Mouse (Mus musculus) limb, embryonic 15.5 days (tissue): Measurements from ENCODE around the gene Zfp870. TPM values are rescaled to one million over a fixed set of nuclear protein-coding genes. Genes with fewer than 3 reads are reported as not detected.
"Not testable (repeated sequence)": the region's sequence is repeated elsewhere in the genome, so short reads cannot be mapped to it uniquely, and the experiment has no call there.

ENCODE experiments used
- ATAC-seq: fragments of 200-750 bp; cut with Nextera tagmentation; 2 replicates; pipeline ENCODE4 v1.8.0; 2017; ENCODE audit warnings: low read depth, moderate TSS enrichment; ENCODE audit not compliant: insufficient number of reproducible peaks, low FRiP score, low TSS enrichment
- H3K27ac ChIP-seq: fragments of 300-500 bp; sonication (generic); 2 replicates; pipeline ENCODE4 v1.5.1; 2015; ENCODE audit warnings: moderate library complexity, mild to moderate bottlenecking, inconsistent platforms
- H3K27me3 ChIP-seq: fragments of 300-500 bp; sonication (generic); 2 replicates; pipeline ENCODE4 v1.6.1; 2015; ENCODE audit warnings: inconsistent platforms
- H3K36me3 ChIP-seq: fragments of 300-500 bp; sonication (generic); 2 replicates; pipeline ENCODE4 v1.6.1; 2015; ENCODE audit warnings: inconsistent platforms
- H3K4me1 ChIP-seq: fragments of 300-500 bp; sonication (generic); 2 replicates; pipeline ENCODE4 v1.6.1; 2015; ENCODE audit warnings: inconsistent platforms
- H3K4me2 ChIP-seq: fragments of 300-500 bp; sonication (generic); 2 replicates; pipeline ENCODE4 v1.6.1; 2015; ENCODE audit warnings: mild to moderate bottlenecking, inconsistent platforms
- H3K4me3 ChIP-seq: fragments of 300-500 bp; sonication (generic); 2 replicates; pipeline ENCODE4 v1.5.1; 2015; ENCODE audit warnings: mild to moderate bottlenecking, inconsistent platforms
- H3K9ac ChIP-seq: fragments of 300-500 bp; sonication (generic); 2 replicates; pipeline ENCODE4 v1.6.1; 2015; ENCODE audit warnings: inconsistent platforms
- H3K9me3 ChIP-seq: fragments of 300-500 bp; sonication (generic); 2 replicates; pipeline ENCODE4 v1.6.1; 2016; ENCODE audit warnings: inconsistent platforms
- WGBS: fragments of 180-500 bp; shearing (Covaris S2); methylation state at CpG from one replicate; pipeline ENCODE4 v1.1.7; 2015; 5-methylcytosine and 5-hydroxymethylcytosine counted together
- polyA plus RNA-seq: library from polyadenylated mRNA; unstranded; fragments of >200 nt; fragmentation: Nextera tagmentation; extraction: Ambion mirVana; gene quantifications from 2 replicates; pipeline ENCODE4 v1.2.1, GENCODE M21; 2015

Gene Zfp870
- polyA plus RNA-seq, 1 experiment from 2014 or later, result 8.5 TPM

- not testable (repeated sequence) for H3K9me3 ChIP-seq, H3K27ac ChIP-seq, H3K27me3 ChIP-seq, H3K36me3 ChIP-seq, H3K4me1 ChIP-seq, H3K4me3 ChIP-seq, H3K4me2 ChIP-seq, H3K9ac ChIP-seq, ATAC-seq
- WGBS, result 61% methylated on average over 4 of the region's 7 CpGs
Measured at GRCm38 (mm10) chr17:32867266-32867665, 24.2 kb downstream of the Zfp870 start.

GRCm38 (mm10) chr17:32856713-32857112 is 34.7 kb downstream of the Zfp870 start:
- not testable (repeated sequence) for ATAC-seq
- WGBS, result 65% methylated on average over 3 of the region's 6 CpGs

DNA sequence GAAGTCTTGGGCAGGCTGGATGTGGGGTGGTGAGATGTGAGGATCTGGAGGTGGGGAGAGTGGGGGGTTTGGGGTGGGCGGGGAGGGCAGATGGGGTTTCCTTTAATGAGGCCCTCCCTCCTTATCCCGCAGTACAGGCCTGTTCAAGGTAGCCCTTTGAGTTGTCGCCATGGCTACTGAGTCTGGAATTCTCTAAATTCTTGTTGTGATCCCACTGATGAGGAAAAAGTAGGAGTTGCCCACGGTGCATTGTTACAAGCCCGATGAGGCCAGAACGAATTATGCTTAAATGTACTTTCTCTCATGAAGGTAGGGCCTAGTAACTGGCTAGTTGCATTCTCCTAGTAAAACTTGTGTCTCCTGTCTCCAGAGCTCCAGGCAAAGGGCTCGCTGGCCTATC is 39.9 kb downstream of the Zfp870 start:
- ATAC-seq, result no peak
- no peak overlapping the region for H3K4me3 ChIP-seq

More at GRCm38 (mm10) chr17:32856713-32857112, 34.7 kb downstream of the Zfp870 start:
- not testable (repeated sequence) for H3K4me2 ChIP-seq, H3K27ac ChIP-seq, H3K4me1 ChIP-seq, H3K4me3 ChIP-seq, H3K27me3 ChIP-seq, H3K9me3 ChIP-seq, H3K36me3 ChIP-seq, H3K9ac ChIP-seq

GRCm38 (mm10) chr17:32841388-32841787 is 50.1 kb downstream of the Zfp870 start:
- no peaks in the 10 kb centered on the region for H3K36me3 ChIP-seq
- no peak overlapping the region for H3K4me3 ChIP-seq
- no peaks in the 10 kb centered on the region for H3K27me3 ChIP-seq
- H3K9me3 ChIP-seq, result 0 out of 2 replicates have a peak, but pooled peaks cover 5% of the 10 kb centered on the region
- H3K4me2 ChIP-seq, result no peak overlapping the region
- WGBS, result 83% methylated on average over 2 of the region's 2 CpGs
- no peak overlapping the region for H3K27ac ChIP-seq
- no peaks in the 10 kb centered on the region for H3K4me1 ChIP-seq
- ATAC-seq, result no peak
- H3K9ac ChIP-seq, result no peak overlapping the region

More for the DNA sequence above, 39.9 kb downstream of the Zfp870 start:
- H3K4me1 ChIP-seq, result no peaks in the 10 kb centered on the region
- H3K4me2 ChIP-seq, result no peak overlapping the region
- H3K9me3 ChIP-seq, result no peaks in the 10 kb centered on the region
- H3K9ac ChIP-seq, result no peak overlapping the region
- 54% methylated on average over 7 of the region's 7 CpGs for WGBS
- H3K27ac ChIP-seq, result no peak overlapping the region
- no peaks in the 10 kb centered on the region for H3K36me3 ChIP-seq
- H3K27me3 ChIP-seq, result no peaks in the 10 kb centered on the region

GRCm38 (mm10) chr17:32839083-32839802 is 52.2 kb downstream of the Zfp870 start:
- Histone ChIP-seq H3K9ac (no peak overlapping the region), H3K4me2 (no peak overlapping the region), H3K9me3 (0 out of 2 replicates have a peak, but pooled peaks cover 5% of the 10 kb centered on the region), H3K4me1 (no peaks in the 10 kb centered on the region), H3K36me3 (no peaks in the 10 kb centered on the region), H3K27me3 (no peaks in the 10 kb centered on the region), H3K27ac (no peak overlapping the region), H3K4me3 (no peak overlapping the region)
- 27% methylated on average over 15 of the region's 15 CpGs for WGBS
- ATAC-seq, result no peak

GRCm38 (mm10) chr17:32830418-32830782 is 61.0 kb downstream of the Zfp870 start:
- H3K4me3 ChIP-seq, result peak overlapping the region; percentile 82
- 30% methylated on average over 3 of the region's 3 CpGs for WGBS
- no peak overlapping the region for H3K27ac ChIP-seq
- H3K9ac ChIP-seq, result no peak overlapping the region
- H3K36me3 ChIP-seq, result peaks cover 12% of the 10 kb centered on the region
- no peaks in the 10 kb centered on the region for H3K9me3 ChIP-seq
- peaks cover 4% of the 10 kb centered on the region; the same call in 1 of the 2 replicates for H3K4me1 ChIP-seq
- ATAC-seq, result no peak
- H3K27me3 ChIP-seq, result no peaks in the 10 kb centered on the region
- peak overlapping the region; percentile 55 for H3K4me2 ChIP-seq

- H3K4me2 ChIP-seq, result peak within 1 kb of the TSS; percentile 55
- 2% methylated on average over 35 of the region's 35 CpGs for WGBS
- H3K9me3 ChIP-seq, result no peaks in the 10 kb centered on the region
- H3K4me3 ChIP-seq, result peak within 1 kb of the TSS; percentile 82
- peaks cover 4% of the 10 kb centered on the region; the same call in 1 of the 2 replicates for H3K4me1 ChIP-seq
- peak within 1 kb of the TSS; percentile 86 for H3K9ac ChIP-seq
- ATAC-seq, result peak; percentile 97
- no peaks in the 10 kb centered on the region for H3K27me3 ChIP-seq
- H3K27ac ChIP-seq, result peak within 1 kb of the TSS; percentile 77
- H3K36me3 ChIP-seq, result peaks cover 18% of the 10 kb centered on the region
Measured at GRCm38 (mm10) chr17:32829540-32830417, 61.7 kb downstream of the Zfp870 start, which contains the start of gene Zfp799. Gene Zfp799 (minus strand): TSS chr17:32830261.

Other genes with a start within 250 kb of the Zfp870 start
- gene Cyp4f40, start 232.7 kb downstream of the Zfp870 start, polyA plus RNA-seq, result not detected in 2 replicates
- gene Cyp4f15, start 206.0 kb downstream of the Zfp870 start, polyA plus RNA-seq, result 0.12 TPM in 1 of 2 replicates, not detected in the other
- gene Zfp871, start 103.4 kb downstream of the Zfp870 start, polyA plus RNA-seq, result 28.6 and 32.8 TPM in 2 replicates
- 2.4 and 3.2 TPM in 2 replicates for gene Zfp811, start 81.7 kb downstream of the Zfp870 start, polyA plus RNA-seq
- gene Zfp799, start 61.4 kb downstream of the Zfp870 start, polyA plus RNA-seq, result 14.0 and 15.0 TPM in 2 replicates
- not detected in 2 replicates for gene Cyp4f14, start 25.7 kb upstream of the Zfp870 start, polyA plus RNA-seq
- gene Cyp4f13, start 55.8 kb upstream of the Zfp870 start, polyA plus RNA-seq, result 14.2 and 14.8 TPM in 2 replicates
- gene Zfp472, start 74.2 kb upstream of the Zfp870 start, polyA plus RNA-seq, result 10.5 and 11.6 TPM in 2 replicates
- gene Zfp952, start 101.5 kb upstream of the Zfp870 start, polyA plus RNA-seq, result 12.2 and 12.4 TPM in 2 replicates
- gene Zfp763, start 141.8 kb upstream of the Zfp870 start, polyA plus RNA-seq, result 13.1 and 13.8 TPM in 2 replicates
- not detected in 2 replicates for gene 4921501E09Rik, start 176.4 kb upstream of the Zfp870 start, polyA plus RNA-seq
- gene Zfp563, start 197.7 kb upstream of the Zfp870 start, polyA plus RNA-seq, result 9.8 and 10.0 TPM in 2 replicates
- gene Morc2b, start 248.0 kb upstream of the Zfp870 start, polyA plus RNA-seq, result 0.14 and 0.16 TPM in 2 replicates